Mouse (Mus musculus): ENCODE measurements at regions not wholly inside any gene's neighbourhood (a gene's known extent, or its start where the extent isn't known, plus 50 kb on each side); places are given as distances from the start of the nearest gene placed in this dataset.

DNA sequence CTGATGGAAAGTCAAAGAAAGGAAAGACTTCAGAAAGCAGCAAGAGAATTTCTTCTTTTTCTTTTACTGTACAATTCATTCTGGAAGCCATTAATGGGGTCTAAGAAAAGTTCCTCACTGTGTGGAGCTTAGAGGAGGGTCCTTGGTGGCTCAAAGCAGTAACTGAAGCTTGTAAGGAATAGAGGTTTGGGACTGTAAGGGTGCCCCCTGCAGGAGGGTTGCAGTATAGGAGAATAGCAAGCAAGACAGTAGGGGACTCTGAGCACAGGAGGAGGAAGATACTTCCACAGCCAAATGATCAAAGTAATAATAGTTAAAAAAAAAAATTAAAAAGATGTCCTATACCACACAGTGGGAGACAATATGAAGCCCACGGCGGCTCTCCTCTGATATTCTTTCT is 382.8 kb upstream of the Gm6657 start:
- Histone ChIP-seq H3K9me3 (replicated peaks; ENCODE audit: control insufficient read depth, insufficient read depth, low read length, poor library complexity, severe bottlenecking) (no peaks in the 10 kb centered on the region), H3K27ac (ENCODE audit: insufficient read depth, low read length) (no peak overlapping the region), H3K36me3 (ENCODE audit: control insufficient read depth, insufficient read depth, low read length, poor library complexity, severe bottlenecking) (no peaks in the 10 kb centered on the region), H3K4me3 (ENCODE audit: low read depth, low read length) (no peak overlapping the region), H3K9ac (ENCODE audit: low read depth, poor library complexity, severe bottlenecking) (no peak overlapping the region), H3K4me1 (ENCODE audit: control insufficient read depth, insufficient read depth, low read length) (no peaks in the 10 kb centered on the region), H3K27me3 (ENCODE audit: control insufficient read depth, insufficient read depth, low read length, poor library complexity, severe bottlenecking) (no peaks in the 10 kb centered on the region)
- TF ChIP-seq CTCF (IDR thresholded peaks at IDR 0.05; ENCODE audit: low read depth, low read length) (peak; percentile 16), POLR2A (IDR thresholded peaks at IDR 0.05; ENCODE audit: insufficient read depth, low read length) (no peak)

DNA sequence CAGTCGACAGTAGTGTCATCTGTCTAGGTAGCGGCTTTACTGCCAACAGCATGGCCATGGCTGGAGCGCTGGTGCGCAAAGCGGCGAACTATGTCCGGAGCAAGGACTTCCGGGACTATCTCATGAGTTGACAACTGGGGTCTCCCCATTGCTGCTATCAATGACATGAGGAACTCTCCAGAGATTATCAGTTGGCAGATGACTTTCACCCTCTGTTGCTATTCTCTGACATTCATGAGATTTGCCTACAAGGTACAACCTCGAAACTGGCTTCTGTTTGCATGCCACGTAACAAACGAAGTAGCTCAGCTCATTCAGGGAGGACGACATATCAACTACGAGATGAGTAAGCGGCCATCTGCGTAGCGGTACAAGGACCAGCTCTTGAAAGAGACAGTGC is 374.6 kb upstream of the Gm6657 start:
- TF ChIP-seq CTCF (IDR thresholded peaks at IDR 0.05; ENCODE audit: low read depth, low read length), result no peak
- no peak for TF ChIP-seq EP300 (IDR thresholded peaks at IDR 0.05; ENCODE audit: insufficient read depth, low read depth, low read length)
- TF ChIP-seq POLR2A (IDR thresholded peaks at IDR 0.05; ENCODE audit: insufficient read depth, low read length), result no peak
- Histone ChIP-seq H3K4me1 (ENCODE audit: control insufficient read depth, insufficient read depth, low read length) (no peaks in the 10 kb centered on the region), H3K9me3 (replicated peaks; ENCODE audit: control insufficient read depth, insufficient read depth, low read length, poor library complexity, severe bottlenecking) (no peaks in the 10 kb centered on the region), H3K27ac (ENCODE audit: insufficient read depth, low read length) (no peak overlapping the region), H3K36me3 (ENCODE audit: control insufficient read depth, insufficient read depth, low read length, poor library complexity, severe bottlenecking) (no peaks in the 10 kb centered on the region), H3K9ac (ENCODE audit: low read depth, poor library complexity, severe bottlenecking) (no peak overlapping the region), H3K4me3 (ENCODE audit: low read depth, low read length) (no peak overlapping the region), H3K27me3 (ENCODE audit: control insufficient read depth, insufficient read depth, low read length, poor library complexity, severe bottlenecking) (no peaks in the 10 kb centered on the region)

GRCm38 (mm10) chr12:77823381-77824030 is 370.5 kb upstream of the Gm6657 start:
- H3K36me3 ChIP-seq (ENCODE audit: control insufficient read depth, insufficient read depth, low read length, poor library complexity, severe bottlenecking), result no peaks in the 10 kb centered on the region
- TF ChIP-seq CTCF (IDR thresholded peaks at IDR 0.05; ENCODE audit: low read depth, low read length), result no peak
- no peak for TF ChIP-seq EP300 (IDR thresholded peaks at IDR 0.05; ENCODE audit: insufficient read depth, low read depth, low read length)
- TF ChIP-seq POLR2A (IDR thresholded peaks at IDR 0.05; ENCODE audit: insufficient read depth, low read length), result no peak
- H3K9ac ChIP-seq (ENCODE audit: low read depth, poor library complexity, severe bottlenecking), result no peak overlapping the region
- no peak overlapping the region for H3K4me3 ChIP-seq (ENCODE audit: low read depth, low read length)
- no peaks in the 10 kb centered on the region for H3K4me1 ChIP-seq (ENCODE audit: control insufficient read depth, insufficient read depth, low read length)
- H3K27ac ChIP-seq (ENCODE audit: insufficient read depth, low read length), result no peak overlapping the region
- no peaks in the 10 kb centered on the region for H3K9me3 ChIP-seq (replicated peaks; ENCODE audit: control insufficient read depth, insufficient read depth, low read length, poor library complexity, severe bottlenecking)
- H3K27me3 ChIP-seq (ENCODE audit: control insufficient read depth, insufficient read depth, low read length, poor library complexity, severe bottlenecking), result no peaks in the 10 kb centered on the region

DNA sequence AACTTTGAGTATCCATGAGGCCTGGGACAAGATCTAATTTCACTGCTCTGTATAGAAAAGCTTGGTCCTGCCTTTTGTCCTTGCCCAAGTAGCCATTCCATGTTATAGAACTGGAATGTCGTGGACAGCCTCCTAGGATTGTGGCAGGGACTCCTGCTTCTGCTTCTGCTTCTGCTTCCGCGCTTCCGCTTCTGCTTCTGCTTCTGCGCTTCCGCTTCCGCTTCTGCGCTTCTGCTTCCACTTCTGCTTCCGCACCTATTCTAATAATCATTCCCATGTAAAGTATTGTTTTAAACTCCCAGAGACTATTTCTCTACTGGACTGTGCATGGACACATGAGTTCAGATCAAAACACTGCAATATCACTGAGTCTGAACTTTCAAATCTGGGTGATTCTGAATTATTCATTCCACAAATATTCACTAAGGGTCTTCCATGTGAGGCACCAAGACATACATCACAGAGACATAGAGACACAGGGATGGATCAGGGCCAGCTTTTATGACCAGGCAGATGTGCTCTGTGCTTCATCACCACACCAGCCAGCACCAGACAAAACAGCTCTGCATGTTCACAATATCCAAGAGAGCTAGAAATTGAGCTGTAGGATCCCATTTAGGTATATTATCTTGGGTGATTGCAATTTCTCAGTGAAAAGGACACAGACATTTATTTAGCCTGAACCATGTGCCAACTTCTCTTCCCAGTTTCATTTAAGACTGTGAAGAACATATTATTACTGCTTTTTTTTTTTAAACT is 360.5 kb upstream of the Gm6657 start:
- Histone ChIP-seq H3K27ac (ENCODE audit: insufficient read depth, low read length) (no peak overlapping the region), H3K36me3 (ENCODE audit: control insufficient read depth, insufficient read depth, low read length, poor library complexity, severe bottlenecking) (no peaks in the 10 kb centered on the region), H3K27me3 (ENCODE audit: control insufficient read depth, insufficient read depth, low read length, poor library complexity, severe bottlenecking) (no peaks in the 10 kb centered on the region), H3K9ac (ENCODE audit: low read depth, poor library complexity, severe bottlenecking) (no peak overlapping the region), H3K4me1 (ENCODE audit: control insufficient read depth, insufficient read depth, low read length) (no peaks in the 10 kb centered on the region), H3K9me3 (replicated peaks; ENCODE audit: control insufficient read depth, insufficient read depth, low read length, poor library complexity, severe bottlenecking) (peaks cover 10% of the 10 kb centered on the region), H3K4me3 (ENCODE audit: low read depth, low read length) (no peak overlapping the region)
- TF ChIP-seq POLR2A (IDR thresholded peaks at IDR 0.05; ENCODE audit: insufficient read depth, low read length), result no peak
- no peak for TF ChIP-seq CTCF (IDR thresholded peaks at IDR 0.05; ENCODE audit: low read depth, low read length)
- TF ChIP-seq EP300 (IDR thresholded peaks at IDR 0.05; ENCODE audit: insufficient read depth, low read depth, low read length), result no peak

- peaks cover 10% of the 10 kb centered on the region for H3K9me3 ChIP-seq (replicated peaks; ENCODE audit: control insufficient read depth, insufficient read depth, low read length, poor library complexity, severe bottlenecking)
- no peaks in the 10 kb centered on the region for H3K27me3 ChIP-seq (ENCODE audit: control insufficient read depth, insufficient read depth, low read length, poor library complexity, severe bottlenecking)
- TF ChIP-seq EP300 (IDR thresholded peaks at IDR 0.05; ENCODE audit: insufficient read depth, low read depth, low read length), result no peak
- no peak for TF ChIP-seq CTCF (IDR thresholded peaks at IDR 0.05; ENCODE audit: low read depth, low read length)
- TF ChIP-seq POLR2A (IDR thresholded peaks at IDR 0.05; ENCODE audit: insufficient read depth, low read length), result no peak
- H3K36me3 ChIP-seq (ENCODE audit: control insufficient read depth, insufficient read depth, low read length, poor library complexity, severe bottlenecking), result no peaks in the 10 kb centered on the region
- H3K4me3 ChIP-seq (ENCODE audit: low read depth, low read length), result no peak overlapping the region
- no peaks in the 10 kb centered on the region for H3K4me1 ChIP-seq (ENCODE audit: control insufficient read depth, insufficient read depth, low read length)
- no peak overlapping the region for H3K27ac ChIP-seq (ENCODE audit: insufficient read depth, low read length)
- H3K9ac ChIP-seq (ENCODE audit: low read depth, poor library complexity, severe bottlenecking), result no peak overlapping the region
These were observed 359.2 kb upstream of the Gm6657 start for GRCm38 (mm10) chr12:77834891-77835290.

GRCm38 (mm10) chr12:77836231-77836630 is 357.8 kb upstream of the Gm6657 start:
- Histone ChIP-seq H3K9me3 (replicated peaks; ENCODE audit: control insufficient read depth, insufficient read depth, low read length, poor library complexity, severe bottlenecking) (peaks cover 10% of the 10 kb centered on the region), H3K36me3 (ENCODE audit: control insufficient read depth, insufficient read depth, low read length, poor library complexity, severe bottlenecking) (no peaks in the 10 kb centered on the region), H3K4me1 (ENCODE audit: control insufficient read depth, insufficient read depth, low read length) (no peaks in the 10 kb centered on the region), H3K27me3 (ENCODE audit: control insufficient read depth, insufficient read depth, low read length, poor library complexity, severe bottlenecking) (no peaks in the 10 kb centered on the region), H3K9ac (ENCODE audit: low read depth, poor library complexity, severe bottlenecking) (no peak overlapping the region), H3K27ac (ENCODE audit: insufficient read depth, low read length) (no peak overlapping the region), H3K4me3 (ENCODE audit: low read depth, low read length) (no peak overlapping the region)
- no peak for TF ChIP-seq POLR2A (IDR thresholded peaks at IDR 0.05; ENCODE audit: insufficient read depth, low read length)
- no peak for TF ChIP-seq EP300 (IDR thresholded peaks at IDR 0.05; ENCODE audit: insufficient read depth, low read depth, low read length)
- TF ChIP-seq CTCF (IDR thresholded peaks at IDR 0.05; ENCODE audit: low read depth, low read length), result no peak
